11 mouse cellular contexts compared by ENCODE assay signal in genomic region chr1:191989060-191989459, GRCm38 (mm10). TPM values are rescaled to one million over a fixed set of nuclear protein-coding genes. Genes with fewer than 3 reads are reported as not detected.
DNase-seq lines count a peak whose midpoint lies in the region; ATAC-seq and TF ChIP-seq lines count a peak whose summit lies in the region.
"Had no signal": no experiment of that assay in that cellular context is flagged by ENCODE, and none has a peak within 500 bp of the region (broad histone marks: within the 10 kb centered on the region; RNA-seq: fewer than 3 reads in every experiment).

No protein-coding gene starts in this region.

- no peaks in the 10 kb centered on the region for H3K36me3 ChIP-seq in hindbrain, embryonic 10.5 days
- no peaks in the 10 kb centered on the region for H3K36me3 ChIP-seq in hindbrain, embryonic 11.5 days (ENCODE audit: control insufficient read depth, insufficient read depth, low read length)
- H3K36me3 ChIP-seq in hindbrain, embryonic 16.5 days (ENCODE audit: control insufficient read depth, insufficient read depth, low read length), result no peaks in the 10 kb centered on the region
- no peaks in the 10 kb centered on the region for H3K36me3 ChIP-seq in midbrain, embryonic 11.5 days (ENCODE audit: control insufficient read depth, insufficient read depth, low read length)

- 95% methylated on average over 5 of the region's 5 CpGs for WGBS in hindbrain, embryonic 10.5 days
- WGBS in hindbrain, embryonic 11.5 days, result 94% methylated on average over 5 of the region's 5 CpGs
- 95% methylated on average over 5 of the region's 5 CpGs for WGBS in hindbrain, embryonic 16.5 days
- WGBS in midbrain, embryonic 11.5 days, result 92% methylated on average over 5 of the region's 5 CpGs

- H3K4me1 ChIP-seq in hindbrain, embryonic 10.5 days (replicated peaks), result peaks cover 7% of the 10 kb centered on the region
- no peaks in the 10 kb centered on the region for H3K4me1 ChIP-seq in hindbrain, embryonic 11.5 days (replicated peaks; ENCODE audit: control insufficient read depth, insufficient read depth, low read length)
- H3K4me1 ChIP-seq in bone marrow macrophage, adult 2 months (ENCODE audit: control insufficient read depth, insufficient read depth, low read length), result peaks cover 10% of the 10 kb centered on the region
- H3K4me1 ChIP-seq in hindbrain, embryonic 16.5 days (ENCODE audit: control insufficient read depth, insufficient read depth, low read depth, low read length), result no peaks in the 10 kb centered on the region
- H3K4me1 ChIP-seq in midbrain, embryonic 11.5 days (ENCODE audit: control insufficient read depth, insufficient read depth, low read length), result 0 out of 2 replicates have a peak, but pooled peaks cover 2% of the 10 kb centered on the region

- no peak for TF ChIP-seq CTCF in bone marrow macrophage, adult 2 months (IDR thresholded peaks at IDR 0.05; ENCODE audit: low read depth, low read length)

- peaks cover 12% of the 10 kb centered on the region; the same call in 1 of the 2 replicates for H3K27me3 ChIP-seq in hindbrain, embryonic 10.5 days (ENCODE audit: insufficient read depth, poor library complexity, severe bottlenecking)
- no peaks in the 10 kb centered on the region for H3K27me3 ChIP-seq in hindbrain, embryonic 11.5 days (ENCODE audit: control insufficient read depth, insufficient read depth, low read length)
- H3K27me3 ChIP-seq in hindbrain, embryonic 16.5 days (replicated peaks; ENCODE audit: control insufficient read depth, insufficient read depth, low read length), result no peaks in the 10 kb centered on the region
- no peaks in the 10 kb centered on the region for H3K27me3 ChIP-seq in midbrain, embryonic 11.5 days (ENCODE audit: control insufficient read depth, insufficient read depth, low read length)

- no peak for ATAC-seq in hindbrain, embryonic 11.5 days (ENCODE audit: low FRiP score)
- ATAC-seq in hindbrain, embryonic 16.5 days, result no peak
- ATAC-seq in midbrain, embryonic 11.5 days (ENCODE audit: low FRiP score), result no peak

- H3K27ac ChIP-seq in hindbrain, embryonic 10.5 days, result no peak overlapping the region
- no peak overlapping the region for H3K27ac ChIP-seq in hindbrain, embryonic 11.5 days (ENCODE audit: low read depth, low read length)
- H3K27ac ChIP-seq in bone marrow macrophage, adult 2 months (ENCODE audit: insufficient read depth, low read depth, low read length), result no peak overlapping the region
- H3K27ac ChIP-seq in hindbrain, embryonic 16.5 days (ENCODE audit: low read depth, low read length), result no peak overlapping the region
- no peak overlapping the region for H3K27ac ChIP-seq in midbrain, embryonic 11.5 days (ENCODE audit: low read depth, low read length)

- H3K9ac ChIP-seq in hindbrain, embryonic 11.5 days (ENCODE audit: low read depth, low read length), result no peak overlapping the region
- H3K9ac ChIP-seq in hindbrain, embryonic 16.5 days (ENCODE audit: low read depth, low read length), result no peak overlapping the region
- H3K9ac ChIP-seq in midbrain, embryonic 11.5 days (ENCODE audit: low read length), result no peak overlapping the region; the same call in 1 of the 2 replicates

- H3K4me2 ChIP-seq in hindbrain, embryonic 11.5 days (replicated peaks; ENCODE audit: low read depth, low read length), result no peak overlapping the region
- H3K4me2 ChIP-seq in hindbrain, embryonic 16.5 days (ENCODE audit: low read length), result peak overlapping the region; percentile 56
- peak overlapping the region; percentile 67; the same call in 1 of the 2 replicates for H3K4me2 ChIP-seq in midbrain, embryonic 11.5 days

- peak overlapping the region; percentile 66 for H3K4me3 ChIP-seq in hindbrain, embryonic 10.5 days
- no peak overlapping the region for H3K4me3 ChIP-seq in hindbrain, embryonic 11.5 days (ENCODE audit: low read depth, low read length)
- H3K4me3 ChIP-seq in bone marrow macrophage, adult 2 months (ENCODE audit: insufficient read depth, low read length), result peak overlapping the region; percentile 64; the same call in 1 of the 2 replicates
- no peak overlapping the region; the same call in 1 of the 2 replicates for H3K4me3 ChIP-seq in hindbrain, embryonic 16.5 days (ENCODE audit: low read length)
- no peak overlapping the region for H3K4me3 ChIP-seq in midbrain, embryonic 11.5 days (ENCODE audit: low read depth, low read length)

- H3K9me3 ChIP-seq in hindbrain, embryonic 10.5 days, result no peaks in the 10 kb centered on the region
- no peaks in the 10 kb centered on the region for H3K9me3 ChIP-seq in hindbrain, embryonic 11.5 days (ENCODE audit: control insufficient read depth, low read length)
- no peaks in the 10 kb centered on the region for H3K9me3 ChIP-seq in hindbrain, embryonic 16.5 days (ENCODE audit: control insufficient read depth, low read length)
- no peaks in the 10 kb centered on the region for H3K9me3 ChIP-seq in midbrain, embryonic 11.5 days (ENCODE audit: control insufficient read depth, low read length)

- no peak for DNase-seq in hindbrain, embryonic 10.5 days (ENCODE audit: low spot score)
- DNase-seq in hindbrain, embryonic 11.5 days (ENCODE audit: low spot score), result no peak
- DNase-seq in midbrain, embryonic 11.5 days (ENCODE audit: low spot score, missing footprints), result peak; percentile 75
- DNase-seq in right cerebral cortex, adult 18-20 months, result no peak
- DNase-seq in adrenal gland, postnatal 14 days, result no peak
- DNase-seq in kidney, postnatal 36 days, result no peak
- DNase-seq: adrenal gland, postnatal 25 days; heart, adult 11 months had no signal

- TF ChIP-seq POLR2A in bone marrow macrophage, adult 2 months (IDR thresholded peaks at IDR 0.05; ENCODE audit: borderline replicate concordance, low read depth, low read length), result no peak

RNA-seq across cellular contexts. Expression of gene Rd3, which starts 11.9 kb away (rescaled TPM):
- polyA plus RNA-seq in hindbrain, embryonic 10.5 days (2016; fragmentation: Nextera tagmentation; extraction: Ambion mirVana), result 1.1 and 2.9 TPM in 2 replicates
- polyA plus RNA-seq in hindbrain, embryonic 11.5 days (2014; fragmentation: Nextera tagmentation; extraction: Ambion mirVana), result 2.1 and 3.8 TPM in 2 replicates
- 0.43 TPM in 1 of 2 replicates, not detected in the other for polyA plus RNA-seq in bone marrow macrophage, adult 2 months (2012; ENCODE audit: insufficient read depth, insufficient read length, missing spikeins)
- 3.7 and 4.1 TPM in 2 replicates for polyA plus RNA-seq in hindbrain, embryonic 16.5 days (2015; fragmentation: Nextera tagmentation; extraction: Ambion mirVana)
- 1.3 and 1.7 TPM in 2 replicates for polyA plus RNA-seq in midbrain, embryonic 11.5 days (2014; fragmentation: Nextera tagmentation; extraction: Ambion mirVana)
- 0.26 TPM in 1 of 2 replicates, not detected in the other for total RNA-seq in adrenal gland, postnatal 14 days (2021)
- total RNA-seq: common myeloid progenitor, adult 5-6 weeks had no signal

Comparison
In these comparisons a context has a peak if more than half of its experiments do, and no peak if none do; other contexts are left out.
1. H3K4me3 ChIP-seq: peak in hindbrain, embryonic 10.5 days (single experiment) and bone marrow macrophage, adult 2 months (single experiment); none in hindbrain, embryonic 11.5 days (single experiment), hindbrain, embryonic 16.5 days (single experiment) and midbrain, embryonic 11.5 days (single experiment).